Mouse (Mus musculus) heart, postnatal 0 days (tissue): ENCODE data around the gene Gprc5b. TPM values are rescaled to one million over a fixed set of nuclear protein-coding genes. Genes with fewer than 3 reads are reported as not detected.

Experiments used
- ATAC-seq: fragments of 200-750 bp; cut with Nextera tagmentation; 2 replicates; pipeline ENCODE4 v1.8.0; 2017; ENCODE audit warnings: low read depth, moderate number of reproducible peaks, moderate library complexity; ENCODE audit not compliant: insufficient read depth
- DNase-seq: peaks from one replicate; pipeline ENCODE4 v3.0.0-alpha.2; 2016; ENCODE audit warnings: low spot score
- H3K27ac ChIP-seq: fragments of 300-500 bp; sonication (generic); 2 replicates; pipeline ENCODE4 v1.5.1; 2014; ENCODE audit warnings: low read depth, mild to moderate bottlenecking
- H3K27me3 ChIP-seq: fragments of 300-500 bp; sonication (generic); 2 replicates; pipeline ENCODE4 v1.6.1; 2014; ENCODE audit warnings: low read length, mixed read lengths; ENCODE audit not compliant: control insufficient read depth, insufficient read depth
- H3K36me3 ChIP-seq: fragments of 300-500 bp; sonication (generic); replicated peaks from 2 replicates; pipeline ENCODE4 v1.6.1; 2014; ENCODE audit warnings: low read length, mixed read lengths; ENCODE audit not compliant: control insufficient read depth, insufficient read depth
- H3K4me1 ChIP-seq: fragments of 300-500 bp; sonication (generic); 2 replicates; pipeline ENCODE4 v1.6.1; 2014; ENCODE audit warnings: antibody characterized with exemption; ENCODE audit not compliant: control insufficient read depth, insufficient read depth
- H3K4me2 ChIP-seq: fragments of 300-500 bp; sonication (generic); 2 replicates; pipeline ENCODE4 v1.6.1; 2014; ENCODE audit warnings: low read depth, mild to moderate bottlenecking, low read length, moderate library complexity
- H3K4me3 ChIP-seq: fragments of 300-500 bp; sonication (generic); 2 replicates; pipeline ENCODE4 v1.5.1; 2014; ENCODE audit warnings: low read depth, low read length
- H3K9ac ChIP-seq: fragments of 300-500 bp; sonication (generic); replicated peaks from 2 replicates; pipeline ENCODE4 v1.6.1; 2014; ENCODE audit warnings: low read depth, low read length, mixed read lengths
- H3K9me3 ChIP-seq: fragments of 300-500 bp; sonication (generic); replicated peaks from 2 replicates; pipeline ENCODE4 v1.6.1; 2016; ENCODE audit warnings: low read length; ENCODE audit not compliant: control insufficient read depth
- CTCF ChIP-seq: IDR thresholded peaks from 2 replicates; pipeline ENCODE4 v1.5.1; 2016; ENCODE audit warnings: antibody characterized with exemption, control low read depth, low read depth
- EP300 ChIP-seq: IDR thresholded peaks from 2 replicates; pipeline ENCODE4 v1.6.1; 2016; ENCODE audit warnings: antibody characterized with exemption, low read depth
- WGBS: fragments of 180-500 bp; shearing (Covaris S2); extraction: QIAGEN DNeasy Blood & Tissue Kit; methylation state at CpG from one replicate; pipeline ENCODE4 v1.1.7; 2014; 5-methylcytosine and 5-hydroxymethylcytosine counted together
- polyA plus RNA-seq: library from polyadenylated mRNA; unstranded; fragments of >200 nt; fragmentation: Nextera tagmentation; extraction: Ambion mirVana; gene quantifications from 2 replicates; pipeline ENCODE4 v1.2.1, GENCODE M21; 2015
- total RNA-seq: library from RNA; depleted of rRNA; stranded (reverse); fragments of >200 nt; gene quantifications from 2 replicates; pipeline ENCODE4 v1.2.3, GENCODE M21; 2014; ENCODE audit warnings: low replicate concordance

Gprc5b gene
- total and polyA plus RNA-seq, 2 experiments from 2014 or later = 3.9 to 39.7 TPM

- Histone ChIP-seq H3K36me3 (no peaks in the 10 kb centered on the region), H3K4me2 (no peak overlapping the region), H3K4me1 (peaks cover 13% of the 10 kb centered on the region), H3K9me3 (no peaks in the 10 kb centered on the region), H3K27me3 (no peaks in the 10 kb centered on the region), H3K4me3 (no peak overlapping the region), H3K27ac (peak overlapping the region; percentile 88; the same call in 1 of the 2 replicates), H3K9ac (no peak overlapping the region)
- DNase-seq (no peak), ATAC-seq (no peak)
- no peak for TF ChIP-seq CTCF
- TF ChIP-seq EP300 = no peak
- 53% methylated on average over 8 of the region's 8 CpGs for WGBS
Measured at GRCm38 (mm10) chr7:118928916-118929315, 66.1 kb downstream of the Gprc5b start.

GRCm38 (mm10) chr7:118928316-118928715, 66.7 kb downstream of the Gprc5b start:
- Histone ChIP-seq H3K27me3 (no peaks in the 10 kb centered on the region), H3K4me3 (no peak overlapping the region), H3K27ac (no peak overlapping the region), H3K36me3 (no peaks in the 10 kb centered on the region), H3K4me1 (peaks cover 13% of the 10 kb centered on the region), H3K4me2 (no peak overlapping the region), H3K9me3 (no peaks in the 10 kb centered on the region), H3K9ac (no peak overlapping the region)
- TF ChIP-seq EP300 (no peak), CTCF (no peak)
- DNase-seq = no peak
- no peak for ATAC-seq
- 92% methylated on average over 3 of the region's 3 CpGs for WGBS

- ATAC-seq (no peak), DNase-seq (no peak)
- Histone ChIP-seq H3K36me3 (no peaks in the 10 kb centered on the region), H3K27ac (no peak overlapping the region), H3K27me3 (no peaks in the 10 kb centered on the region), H3K9ac (no peak overlapping the region), H3K4me2 (no peak overlapping the region), H3K4me3 (no peak overlapping the region), H3K4me1 (peaks cover 13% of the 10 kb centered on the region), H3K9me3 (no peaks in the 10 kb centered on the region)
- 98% methylated on average over 2 of the region's 2 CpGs for WGBS
- TF ChIP-seq CTCF (no peak), EP300 (no peak)
Measured at GRCm38 (mm10) chr7:118927279-118927678, 67.7 kb downstream of the Gprc5b start.

- Histone ChIP-seq H3K9ac (no peak overlapping the region), H3K36me3 (no peaks in the 10 kb centered on the region), H3K27ac (no peak overlapping the region), H3K4me3 (no peak overlapping the region), H3K27me3 (no peaks in the 10 kb centered on the region), H3K4me2 (no peak overlapping the region), H3K9me3 (no peaks in the 10 kb centered on the region), H3K4me1 (peaks cover 13% of the 10 kb centered on the region)
- DNase-seq = no peak
- TF ChIP-seq EP300 (no peak), CTCF (no peak)
- 84% methylated on average over 6 of the region's 6 CpGs for WGBS
- ATAC-seq = no peak
Measured at GRCm38 (mm10) chr7:118926516-118927260, 68.3 kb downstream of the Gprc5b start.

GRCm38 (mm10) chr7:118925547-118925946, 69.5 kb downstream of the Gprc5b start:
- peaks cover 12% of the 10 kb centered on the region for H3K4me1 ChIP-seq
- WGBS = 69% methylated on average over 3 of the region's 3 CpGs
- H3K27me3 ChIP-seq = no peaks in the 10 kb centered on the region
- no peak overlapping the region for H3K27ac ChIP-seq
- ATAC-seq (no peak), DNase-seq (no peak)
- no peak overlapping the region for H3K4me2 ChIP-seq
- TF ChIP-seq CTCF (no peak), EP300 (no peak)
- no peaks in the 10 kb centered on the region for H3K36me3 ChIP-seq
- H3K9me3 ChIP-seq = no peaks in the 10 kb centered on the region
- H3K9ac ChIP-seq = no peak overlapping the region
- H3K4me3 ChIP-seq = no peak overlapping the region
